Mouse (Mus musculus): ENCODE data around the gene Mettl7b.
A peak's percentile ranks its signal among the peaks of the same experiment; 100 is the strongest.
"Not testable (repeated sequence)": the region's sequence is repeated elsewhere in the genome, so short reads cannot be mapped to it uniquely, and the experiment has no call there.

Mettl7b gene

GRCm38 (mm10) chr10:128960590-128961584 lies at the start of gene Mettl7b:
Gene Mettl7b (minus strand): TSS chr10:128960988.
- no peak for DNase-seq (ENCODE audit: low spot score in 2 of 2)

- no peak for DNase-seq (ENCODE audit: low spot score in 2 of 2)
Observed at GRCm38 (mm10) chr10:129010288-129010841, 49.6 kb upstream of the Mettl7b start, which contains the start of gene Olfr763. Gene Olfr763 (plus strand): TSS chr10:129010791.

- DNase-seq (ENCODE audit: low spot score in 2 of 2), result no peak
Observed at GRCm38 (mm10) chr10:129004032-129004920, 43.5 kb upstream of the Mettl7b start.

- DNase-seq (ENCODE audit: low spot score in 2 of 2), result no peak
Observed at GRCm38 (mm10) chr10:128996523-128997040, 35.8 kb upstream of the Mettl7b start.

GRCm38 (mm10) chr10:128995796-128996195 lies 35.0 kb upstream of the Mettl7b start:
- DNase-seq (ENCODE audit: low spot score in 2 of 2), result no peak

- DNase-seq (ENCODE audit: low spot score in 2 of 2), result no peak
Observed at GRCm38 (mm10) chr10:128990994-128991393, 30.2 kb upstream of the Mettl7b start.

GRCm38 (mm10) chr10:128990129-128990850 lies 29.5 kb upstream of the Mettl7b start:
- DNase-seq (ENCODE audit: low spot score in 2 of 2), result not testable (repeated sequence)

GRCm38 (mm10) chr10:128989131-128989530 lies 28.3 kb upstream of the Mettl7b start, which contains the start of gene Olfr9:
Gene Olfr9 (plus strand): TSS chr10:128989431.
- DNase-seq (ENCODE audit: low spot score in 2 of 2), result not testable (repeated sequence)

GRCm38 (mm10) chr10:128980644-128981365 lies 20.0 kb upstream of the Mettl7b start:
- no peak for DNase-seq (ENCODE audit: low spot score in 2 of 2)

- peak; percentile 31 to 39 for DNase-seq (ENCODE audit: low spot score in 2 of 2)
Observed at GRCm38 (mm10) chr10:128977522-128978114, 16.8 kb upstream of the Mettl7b start.

- DNase-seq (ENCODE audit: low spot score in 2 of 2), result no peak
Observed at GRCm38 (mm10) chr10:128976395-128976794, 15.6 kb upstream of the Mettl7b start.

- DNase-seq (ENCODE audit: low spot score in 2 of 2), result no peak
Observed at GRCm38 (mm10) chr10:128972841-128973240, 12.1 kb upstream of the Mettl7b start.

GRCm38 (mm10) chr10:128970740-128971250 lies 10.0 kb upstream of the Mettl7b start:
- DNase-seq (ENCODE audit: low spot score in 2 of 2), result no peak

- DNase-seq (ENCODE audit: low spot score in 2 of 2), result no peak
Observed at GRCm38 (mm10) chr10:128968341-128968749, 7.6 kb upstream of the Mettl7b start.

GRCm38 (mm10) chr10:128965871-128966270 lies 5.1 kb upstream of the Mettl7b start:
- DNase-seq (ENCODE audit: low spot score in 2 of 2), result no peak

- no peak for DNase-seq (ENCODE audit: low spot score in 2 of 2)
Observed at GRCm38 (mm10) chr10:128964961-128965360, 4.2 kb upstream of the Mettl7b start.

- DNase-seq (ENCODE audit: low spot score in 2 of 2), result no peak
Observed at GRCm38 (mm10) chr10:128960142-128960541, 646 bp downstream of the Mettl7b start.

GRCm38 (mm10) chr10:128958340-128958739 lies 2.4 kb downstream of the Mettl7b start:
- no peak for DNase-seq (ENCODE audit: low spot score in 2 of 2)

- DNase-seq (ENCODE audit: low spot score in 2 of 2), result no peak
Observed at GRCm38 (mm10) chr10:128950208-128950887, 10.4 kb downstream of the Mettl7b start.
